Mouse (Mus musculus) bone marrow macrophage, adult 2 months (primary cell): ENCODE measurements around the gene Nup210l. TPM values are rescaled to one million over a fixed set of nuclear protein-coding genes. Genes with fewer than 3 reads are reported as not detected.
"Not testable (repeated sequence)": the region's sequence is repeated elsewhere in the genome, so short reads cannot be mapped to it uniquely, and the experiment has no call there.

ENCODE experiments used
- H3K27ac ChIP-seq: 2 replicates; pipeline ENCODE4 v1.5.1; 2012; ENCODE audit warnings: low read depth, low read length; ENCODE audit not compliant: insufficient read depth
- H3K4me1 ChIP-seq: 2 replicates; pipeline ENCODE4 v1.6.1; 2012; ENCODE audit warnings: low read length; ENCODE audit not compliant: control insufficient read depth, insufficient read depth
- H3K4me3 ChIP-seq: 2 replicates; pipeline ENCODE4 v1.5.1; 2012; ENCODE audit warnings: mild to moderate bottlenecking, low read length, moderate library complexity; ENCODE audit not compliant: insufficient read depth
- CTCF ChIP-seq: IDR thresholded peaks from 2 replicates; pipeline ENCODE4 v1.5.1; 2012; ENCODE audit warnings: low read depth, mild to moderate bottlenecking, low read length, moderate library complexity
- POLR2A ChIP-seq: IDR thresholded peaks from 2 replicates; pipeline ENCODE4 v1.6.1; 2012; ENCODE audit warnings: mild to moderate bottlenecking, low read depth, low read length, borderline replicate concordance
- polyA plus RNA-seq: library from polyadenylated mRNA; stranded (reverse); fragments of >200 nt; gene quantifications from 2 replicates; pipeline ENCODE4 v1.2.4, GENCODE M21; 2012; ENCODE audit not compliant: missing spikeins, insufficient read depth, insufficient read length

The Nup210l gene
- polyA plus RNA-seq, 1 experiment: 0.28 TPM

GRCm38 (mm10) chr3:90241669-90242358, 137.9 kb downstream of the Nup210l start:
- Histone ChIP-seq H3K27ac (no peak overlapping the region), H3K4me3 (no peak overlapping the region), H3K4me1 (peaks cover 12% of the 10 kb centered on the region)
- no peak for TF ChIP-seq CTCF
- TF ChIP-seq POLR2A: no peak

GRCm38 (mm10) chr3:90242984-90243775, 139.2 kb downstream of the Nup210l start, which contains the start of gene Creb3l4:
TSS of gene Creb3l4 (minus strand) at chr3:90243512.
- Histone ChIP-seq H3K4me3 (no peak within 1 kb of the TSS), H3K4me1 (peaks cover 14% of the 10 kb centered on the region), H3K27ac (no peak within 1 kb of the TSS)
- TF ChIP-seq CTCF (no peak), POLR2A (no peak)

GRCm38 (mm10) chr3:90245406-90245805, 141.5 kb downstream of the Nup210l start:
- peaks cover 18% of the 10 kb centered on the region for H3K4me1 ChIP-seq
- no peak overlapping the region for H3K27ac ChIP-seq
- TF ChIP-seq CTCF (no peak), POLR2A (no peak)
- no peak overlapping the region for H3K4me3 ChIP-seq

GRCm38 (mm10) chr3:90247630-90247959, 143.7 kb downstream of the Nup210l start:
- H3K27ac ChIP-seq: peak overlapping the region; percentile 51
- peaks cover 14% of the 10 kb centered on the region for H3K4me1 ChIP-seq
- peak overlapping the region; percentile 57 for H3K4me3 ChIP-seq
- TF ChIP-seq CTCF: no peak
- no peak for TF ChIP-seq POLR2A

- Histone ChIP-seq H3K27ac (peak within 1 kb of the TSS; percentile 91), H3K4me3 (peak within 1 kb of the TSS; percentile 88), H3K4me1 (peaks cover 14% of the 10 kb centered on the region)
- TF ChIP-seq POLR2A: no peak
- no peak for TF ChIP-seq CTCF
Measured at GRCm38 (mm10) chr3:90247960-90248745, 144.2 kb downstream of the Nup210l start, which contains the start of gene Slc39a1. TSS of gene Slc39a1 (plus strand) at chr3:90248172.

- Histone ChIP-seq H3K27ac (peak overlapping the region; percentile 91), H3K4me1 (peaks cover 14% of the 10 kb centered on the region), H3K4me3 (peak overlapping the region; percentile 88)
- TF ChIP-seq CTCF (no peak), POLR2A (no peak)
Measured at GRCm38 (mm10) chr3:90248746-90249100, 144.8 kb downstream of the Nup210l start.

- Histone ChIP-seq H3K27ac (no peak overlapping the region), H3K4me1 (peaks cover 10% of the 10 kb centered on the region), H3K4me3 (no peak overlapping the region)
- TF ChIP-seq POLR2A: no peak
- TF ChIP-seq CTCF: no peak
Measured at GRCm38 (mm10) chr3:90250791-90251190, 146.9 kb downstream of the Nup210l start.

GRCm38 (mm10) chr3:90251731-90252226, 147.8 kb downstream of the Nup210l start:
- not testable (repeated sequence) for H3K27ac ChIP-seq, H3K4me3 ChIP-seq
- H3K4me1 ChIP-seq: peaks cover 13% of the 10 kb centered on the region

GRCm38 (mm10) chr3:90252659-90253058, 148.7 kb downstream of the Nup210l start:
- not testable (repeated sequence) for H3K4me3 ChIP-seq, H3K27ac ChIP-seq
- peaks cover 11% of the 10 kb centered on the region for H3K4me1 ChIP-seq

GRCm38 (mm10) chr3:90253174-90253573, 149.2 kb downstream of the Nup210l start:
- not testable (repeated sequence) for H3K4me3 ChIP-seq
- peaks cover 11% of the 10 kb centered on the region for H3K4me1 ChIP-seq

More at GRCm38 (mm10) chr3:90253174-90253573, 149.2 kb downstream of the Nup210l start:
- not testable (repeated sequence) for H3K27ac ChIP-seq
